In genomic region chr13:31567617-31568294, GRCm38 (mm10) we compare ENCODE assay signal across 14 mouse cellular contexts. TPM values are rescaled to one million over a fixed set of nuclear protein-coding genes. Genes with fewer than 3 reads are reported as not detected.
A peak's percentile ranks its signal among the peaks of the same experiment; 100 is the strongest.
DNase-seq lines count a peak whose midpoint lies in the region; ATAC-seq and TF ChIP-seq lines count a peak whose summit lies in the region.
"Had no signal": no experiment of that assay in that cellular context is flagged by ENCODE, and none has a peak within 500 bp of the region (broad histone marks: within the 10 kb centered on the region; RNA-seq: fewer than 3 reads in every experiment).

No protein-coding gene starts in this region.

- H3K27me3 ChIP-seq in liver, postnatal 0 days (ENCODE audit: insufficient read depth, low read length): peaks cover 4% of the 10 kb centered on the region; the same call in 1 of the 2 replicates
- H3K27me3 ChIP-seq in stomach, embryonic 16.5 days (ENCODE audit: control insufficient read depth, insufficient read depth, low read length): no peaks in the 10 kb centered on the region; the same call in 1 of the 2 replicates

- WGBS in liver, postnatal 0 days (ENCODE audit: insufficient replicate concordance): 60% methylated on average over 6 of the region's 6 CpGs
- WGBS in stomach, embryonic 16.5 days: 67% methylated on average over 6 of the region's 6 CpGs

- H3K4me2 ChIP-seq in liver, postnatal 0 days (ENCODE audit: low read depth, low read length): no peak overlapping the region
- peak overlapping the region; percentile 36 for H3K4me2 ChIP-seq in stomach, embryonic 16.5 days (ENCODE audit: low read depth, low read length)
- H3K4me2 ChIP-seq: kidney, embryonic 15.5 days had no signal

- H3K4me1 ChIP-seq in liver, postnatal 0 days (ENCODE audit: insufficient read depth): no peaks in the 10 kb centered on the region
- peaks cover 5% of the 10 kb centered on the region; the same call in 1 of the 2 replicates for H3K4me1 ChIP-seq in stomach, embryonic 16.5 days (ENCODE audit: control insufficient read depth, insufficient read depth, low read length)
- H3K4me1 ChIP-seq: kidney, embryonic 15.5 days had no signal

- no peaks in the 10 kb centered on the region for H3K9me3 ChIP-seq in liver, postnatal 0 days (ENCODE audit: low read length)
- H3K9me3 ChIP-seq in stomach, embryonic 16.5 days (replicated peaks; ENCODE audit: control insufficient read depth, low read length): no peaks in the 10 kb centered on the region
- H3K9me3 ChIP-seq: kidney, embryonic 15.5 days; limb, embryonic 10.5 days had no signal

- no peak overlapping the region for H3K9ac ChIP-seq in liver, postnatal 0 days (replicated peaks)
- no peak overlapping the region; the same call in 1 of the 2 replicates for H3K9ac ChIP-seq in stomach, embryonic 16.5 days (ENCODE audit: low read length)
- H3K9ac ChIP-seq: kidney, embryonic 15.5 days had no signal

- H3K36me3 ChIP-seq in liver, postnatal 0 days (replicated peaks; ENCODE audit: insufficient read depth, low read length): no peaks in the 10 kb centered on the region
- H3K36me3 ChIP-seq in stomach, embryonic 16.5 days (ENCODE audit: control insufficient read depth, insufficient read depth, low read length): no peaks in the 10 kb centered on the region
- H3K36me3 ChIP-seq: kidney, embryonic 15.5 days; limb, embryonic 10.5 days had no signal

- TF ChIP-seq EP300 in liver, postnatal 0 days (IDR thresholded peaks at IDR 0.05; ENCODE audit: low read depth): no peak

- no peak overlapping the region for H3K4me3 ChIP-seq in liver, postnatal 0 days (ENCODE audit: low read depth, low read length)
- no peak overlapping the region for H3K4me3 ChIP-seq in stomach, embryonic 16.5 days (replicated peaks; ENCODE audit: low read length)
- H3K4me3 ChIP-seq: kidney, embryonic 15.5 days; limb, embryonic 10.5 days had no signal

- no peak overlapping the region for H3K27ac ChIP-seq in liver, postnatal 0 days (ENCODE audit: low read depth)
- H3K27ac ChIP-seq in stomach, embryonic 16.5 days (ENCODE audit: low read length): peak overlapping the region; percentile 91
- H3K27ac ChIP-seq: kidney, embryonic 15.5 days; limb, embryonic 10.5 days had no signal

- peak; percentile 58; the same call in 1 of the 2 replicates for ATAC-seq in liver, postnatal 0 days
- peak; percentile 97 for ATAC-seq in CD4-positive, CD25-positive, alpha-beta regulatory T cell, adult 4 months
- ATAC-seq in stomach, embryonic 16.5 days (ENCODE audit: insufficient read depth, low FRiP score): peak; percentile 95

- no peak for DNase-seq in liver, postnatal 0 days
- DNase-seq in liver: no peak
- peak; percentile 58 for DNase-seq in induced T-regulatory cell, adult 2 months (ENCODE audit: low read depth)
- no peak for DNase-seq in kidney, postnatal 36 days
- DNase-seq in cerebellum, adult 18-20 months: no peak
- DNase-seq: cerebellum, adult 8-10 months; heart, adult 18-20 months; lung, adult 18-20 months had no signal

- TF ChIP-seq CTCF in liver, postnatal 0 days (IDR thresholded peaks at IDR 0.05; ENCODE audit: low read depth): no peak

RNA-seq across cellular contexts. Expression of gene A530084C06Rik, which starts 8.6 kb away (rescaled TPM):
- polyA plus RNA-seq in liver, postnatal 0 days (2015; fragmentation: Nextera tagmentation; extraction: Ambion mirVana): not detected in 2 replicates
- not detected for polyA plus RNA-seq in CD4-positive, CD25-positive, alpha-beta regulatory T cell, adult 4 months (2017; shearing (Covaris generic))
- polyA plus RNA-seq in stomach, embryonic 16.5 days (2015; fragmentation: Nextera tagmentation; extraction: Ambion mirVana): not detected in 2 replicates
- polyA plus RNA-seq: hindbrain, embryonic 11.5 days; kidney, embryonic 15.5 days; limb, embryonic 10.5 days; neural tube, embryonic 11.5 days had no signal

RNA-seq across cellular contexts. Expression of gene Foxq1, which starts 11.8 kb away (rescaled TPM):
- polyA plus RNA-seq in liver, postnatal 0 days (2015; fragmentation: Nextera tagmentation; extraction: Ambion mirVana): 3.4 and 4.6 TPM in 2 replicates
- not detected for polyA plus RNA-seq in CD4-positive, CD25-positive, alpha-beta regulatory T cell, adult 4 months (2017; shearing (Covaris generic))
- 8.9 and 9.6 TPM in 2 replicates for polyA plus RNA-seq in stomach, embryonic 16.5 days (2015; fragmentation: Nextera tagmentation; extraction: Ambion mirVana)
- polyA plus RNA-seq: limb, embryonic 10.5 days had no signal

RNA-seq across cellular contexts. Expression of gene Foxf2, which starts 57.9 kb away (rescaled TPM):
- polyA plus RNA-seq in liver, postnatal 0 days (2015; fragmentation: Nextera tagmentation; extraction: Ambion mirVana): not detected in 2 replicates
- polyA plus RNA-seq in CD4-positive, CD25-positive, alpha-beta regulatory T cell, adult 4 months (2017; shearing (Covaris generic)): not detected
- 11.9 and 12.2 TPM in 2 replicates for polyA plus RNA-seq in stomach, embryonic 16.5 days (2015; fragmentation: Nextera tagmentation; extraction: Ambion mirVana)

Comparison
In these comparisons a context has a peak if more than half of its experiments do, and no peak if none do; other contexts are left out.
1. RNA of gene Foxf2, which starts 57.9 kb away (polyA plus RNA-seq): 11.9 to 12.2 TPM in stomach, embryonic 16.5 days; not detected in CD4-positive, CD25-positive, alpha-beta regulatory T cell, adult 4 months and not detected in liver, postnatal 0 days; every median in the first group is over 10 times any median in the second.
2. Peak in every context shown above with its lines, with median percentiles within 50 percentile points of each other: ATAC-seq.